Mouse (Mus musculus) ES-Bruce4 (cell line): ENCODE results near the gene Ppm1l.

Experiments
- CTCF ChIP-seq: IDR thresholded peaks from one replicate; pipeline ENCODE4 v1.8.1; 2011; ENCODE audit warnings: low read depth, low read length
- EP300 ChIP-seq: IDR thresholded peaks from 2 replicates; pipeline ENCODE4 v1.6.1; 2011; ENCODE audit warnings: low read depth, low read length; ENCODE audit not compliant: insufficient read depth
- POLR2A ChIP-seq: IDR thresholded peaks from one replicate; pipeline ENCODE4 v1.8.1; 2011; ENCODE audit warnings: low read length; ENCODE audit not compliant: insufficient read depth

DNA sequence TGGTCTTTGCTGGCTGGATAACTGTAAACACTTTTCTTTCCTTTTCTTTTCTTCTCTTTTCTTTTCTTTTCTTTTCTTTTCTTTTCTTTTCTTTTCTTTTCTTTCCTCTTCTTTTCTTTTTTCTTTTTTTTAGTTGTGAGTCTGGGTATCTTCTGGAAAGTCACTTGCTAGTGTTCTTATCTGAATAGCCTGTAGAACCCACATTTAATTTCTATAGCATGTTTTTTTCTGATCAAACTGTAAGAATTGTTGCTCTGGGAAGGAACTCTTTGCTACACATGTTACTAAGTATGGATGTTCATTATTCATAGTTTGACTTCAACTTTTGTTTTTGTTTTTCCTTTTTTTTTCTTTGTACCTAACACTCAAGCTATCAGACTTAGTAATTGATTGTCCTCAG is 24.3 kb downstream of the Ppm1l start:
- TF ChIP-seq EP300 (no peak), CTCF (no peak), POLR2A (no peak)
